Mouse (Mus musculus) liver, embryonic 14.5 days (tissue): Measurements from ENCODE around the gene Nt5c2.

ENCODE experiments used
- CTCF ChIP-seq: IDR thresholded peaks from 2 replicates; pipeline ENCODE4 v1.5.1; 2016; ENCODE audit warnings: antibody characterized with exemption, low read depth, control low read depth
- EP300 ChIP-seq: IDR thresholded peaks from 2 replicates; pipeline ENCODE4 v1.6.1; 2016; ENCODE audit warnings: antibody characterized with exemption, low read depth

GRCm38 (mm10) chr19:47009420-47009819 is 5.5 kb downstream of the Nt5c2 start:
- TF ChIP-seq CTCF (no peak), EP300 (no peak)
